In the genomic region with DNA sequence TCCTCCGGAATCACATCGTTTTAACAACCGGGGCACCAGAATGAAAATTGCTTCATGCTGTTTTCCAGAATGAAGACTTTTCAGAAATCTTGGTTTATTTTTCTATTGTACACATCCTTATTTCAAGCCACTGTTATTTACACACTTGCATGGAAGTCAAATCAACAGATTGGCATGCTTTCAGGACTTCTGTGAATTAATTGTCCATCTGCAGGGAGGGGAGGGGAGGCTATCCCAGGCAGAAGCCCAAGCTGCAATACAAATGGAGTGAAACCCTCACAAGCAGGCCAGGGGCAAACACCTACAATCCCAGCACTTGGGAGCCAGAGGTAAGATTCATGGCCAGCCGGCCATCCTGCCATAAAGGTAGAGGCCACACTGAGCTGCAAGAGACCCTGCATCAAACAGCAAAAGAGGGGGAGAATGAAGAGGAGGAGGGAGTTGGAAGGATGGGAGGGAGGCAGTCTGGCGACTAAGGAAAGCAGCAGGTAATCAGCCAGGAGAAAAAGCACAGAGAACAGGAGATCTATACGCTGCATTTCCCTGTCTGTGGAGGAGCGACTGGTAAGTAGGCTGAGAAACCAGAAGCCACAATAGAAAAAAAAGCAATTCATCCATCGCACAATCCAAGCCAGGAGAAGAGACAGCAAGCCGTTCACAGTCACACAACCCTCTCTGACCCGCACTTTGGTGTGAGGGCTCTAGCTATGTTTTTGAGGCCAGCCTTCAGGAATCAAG, we compare ENCODE assay signal across 18 mouse cellular contexts. TPM values are rescaled to one million over a fixed set of nuclear protein-coding genes. Genes with fewer than 3 reads are reported as not detected.
DNase-seq lines count a peak whose midpoint lies in the region; ATAC-seq lines count a peak whose summit lies in the region.
"Had no signal": no experiment of that assay in that cellular context is flagged by ENCODE, and none has a peak within 500 bp of the region (broad histone marks: within the 10 kb centered on the region; RNA-seq: fewer than 3 reads in every experiment).

No protein-coding gene starts in this region.

- H3K27me3 ChIP-seq in midbrain, embryonic 16.5 days (ENCODE audit: control insufficient read depth, insufficient read depth, low read depth, low read length) = no peaks in the 10 kb centered on the region
- no peaks in the 10 kb centered on the region for H3K27me3 ChIP-seq in midbrain, embryonic 14.5 days (ENCODE audit: control insufficient read depth, insufficient read depth, low read length)
- H3K27me3 ChIP-seq: midbrain, embryonic 15.5 days; neural tube, embryonic 13.5 days had no signal

- H3K36me3 ChIP-seq in midbrain, embryonic 16.5 days (ENCODE audit: control insufficient read depth, insufficient read depth, low read length) = no peaks in the 10 kb centered on the region
- no peaks in the 10 kb centered on the region for H3K36me3 ChIP-seq in midbrain, embryonic 14.5 days (ENCODE audit: control insufficient read depth, insufficient read depth, low read length)
- H3K36me3 ChIP-seq: embryonic facial prominence, embryonic 10.5 days; heart, embryonic 10.5 days; midbrain, embryonic 15.5 days; neural tube, embryonic 13.5 days had no signal

- no peak overlapping the region for H3K4me2 ChIP-seq in midbrain, embryonic 16.5 days (ENCODE audit: low read length)
- H3K4me2 ChIP-seq in midbrain, embryonic 14.5 days (ENCODE audit: low read length) = no peak overlapping the region
- H3K4me2 ChIP-seq: midbrain, embryonic 15.5 days; neural tube, embryonic 13.5 days had no signal

- no peak overlapping the region for H3K4me3 ChIP-seq in midbrain, embryonic 16.5 days (ENCODE audit: low read depth, low read length)
- no peak overlapping the region for H3K4me3 ChIP-seq in midbrain, embryonic 14.5 days (replicated peaks; ENCODE audit: low read depth, low read length)
- H3K4me3 ChIP-seq: embryonic facial prominence, embryonic 10.5 days; heart, embryonic 10.5 days; midbrain, embryonic 15.5 days; myocyte; neural tube, embryonic 13.5 days had no signal

- H3K27ac ChIP-seq in midbrain, embryonic 16.5 days (ENCODE audit: low read length) = no peak overlapping the region
- H3K27ac ChIP-seq in midbrain, embryonic 14.5 days (replicated peaks; ENCODE audit: low read depth, low read length) = no peak overlapping the region
- H3K27ac ChIP-seq: embryonic facial prominence, embryonic 10.5 days; heart, embryonic 10.5 days; kidney, postnatal 0 days; midbrain, embryonic 15.5 days; neural tube, embryonic 13.5 days had no signal

- peak; percentile 58 for ATAC-seq in frontal cortex, adult (ENCODE audit: low TSS enrichment)
- ATAC-seq in midbrain, embryonic 16.5 days = no peak; the same call in 1 of the 2 replicates
- no peak for ATAC-seq in midbrain, embryonic 14.5 days (ENCODE audit: low FRiP score, low TSS enrichment)
- ATAC-seq: CD4-positive, CD25-positive, alpha-beta regulatory T cell, adult 4 months; midbrain, embryonic 15.5 days had no signal

- H3K9me3 ChIP-seq in midbrain, embryonic 16.5 days (replicated peaks; ENCODE audit: control insufficient read depth, low read length, poor library complexity, severe bottlenecking) = no peaks in the 10 kb centered on the region
- H3K9me3 ChIP-seq in midbrain, embryonic 14.5 days (ENCODE audit: control insufficient read depth, low read length) = no peaks in the 10 kb centered on the region
- H3K9me3 ChIP-seq: midbrain, embryonic 15.5 days; neural tube, embryonic 13.5 days had no signal

- peak overlapping the region; percentile 47; the same call in 1 of the 2 replicates for H3K9ac ChIP-seq in midbrain, embryonic 16.5 days (ENCODE audit: low read depth, low read length)
- H3K9ac ChIP-seq in midbrain, embryonic 14.5 days (replicated peaks; ENCODE audit: low read length) = no peak overlapping the region
- H3K9ac ChIP-seq: midbrain, embryonic 15.5 days; neural tube, embryonic 13.5 days had no signal

- H3K4me1 ChIP-seq in midbrain, embryonic 16.5 days (ENCODE audit: control insufficient read depth, insufficient read depth, low read length) = peaks cover 6% of the 10 kb centered on the region; the same call in 1 of the 2 replicates
- 0 out of 2 replicates have a peak, but pooled peaks cover 2% of the 10 kb centered on the region for H3K4me1 ChIP-seq in midbrain, embryonic 14.5 days (ENCODE audit: control insufficient read depth, insufficient read depth, low read length)

- 78% methylated on average over 10 of the region's 10 CpGs for WGBS in midbrain, embryonic 16.5 days
- 88% methylated on average over 10 of the region's 10 CpGs for WGBS in midbrain, embryonic 14.5 days

- DNase-seq in cerebellum, adult 18-20 months = peak; percentile 30
- no peak for DNase-seq in cerebellum, adult 11 months
- DNase-seq in frontal cortex, postnatal 36 days (ENCODE audit: low spot score in 2 of 2) = no peak
- DNase-seq in midbrain, embryonic 14.5 days = no peak
- no peak for DNase-seq in adipocyte (ENCODE audit: low spot score)
- DNase-seq: adrenal gland, postnatal 25 days; kidney, adult 2 months; lung, postnatal 4 days; thymus, postnatal 14 days had no signal

RNA-seq across cellular contexts. Expression of a gene that starts 48.7 kb away (rescaled TPM):
- polyA plus RNA-seq in midbrain, embryonic 16.5 days (2015; fragmentation: Nextera tagmentation; extraction: Ambion mirVana) = 41.1 and 47.1 TPM in 2 replicates
- 29.4 and 32.3 TPM in 2 replicates for polyA plus RNA-seq in midbrain, embryonic 14.5 days (2014; fragmentation: Nextera tagmentation; extraction: Ambion mirVana)

Comparison
In these comparisons a context has a peak if more than half of its experiments do, and no peak if none do; other contexts are left out.
1. DNase-seq: peak in cerebellum, adult 18-20 months (2 of 2); none in cerebellum, adult 11 months (single experiment), frontal cortex, postnatal 36 days (0 of 2), midbrain, embryonic 14.5 days (single experiment) and adipocyte (single experiment).